Comparison of ENCODE assay signal across 8 mouse cellular contexts in the genomic region with DNA sequence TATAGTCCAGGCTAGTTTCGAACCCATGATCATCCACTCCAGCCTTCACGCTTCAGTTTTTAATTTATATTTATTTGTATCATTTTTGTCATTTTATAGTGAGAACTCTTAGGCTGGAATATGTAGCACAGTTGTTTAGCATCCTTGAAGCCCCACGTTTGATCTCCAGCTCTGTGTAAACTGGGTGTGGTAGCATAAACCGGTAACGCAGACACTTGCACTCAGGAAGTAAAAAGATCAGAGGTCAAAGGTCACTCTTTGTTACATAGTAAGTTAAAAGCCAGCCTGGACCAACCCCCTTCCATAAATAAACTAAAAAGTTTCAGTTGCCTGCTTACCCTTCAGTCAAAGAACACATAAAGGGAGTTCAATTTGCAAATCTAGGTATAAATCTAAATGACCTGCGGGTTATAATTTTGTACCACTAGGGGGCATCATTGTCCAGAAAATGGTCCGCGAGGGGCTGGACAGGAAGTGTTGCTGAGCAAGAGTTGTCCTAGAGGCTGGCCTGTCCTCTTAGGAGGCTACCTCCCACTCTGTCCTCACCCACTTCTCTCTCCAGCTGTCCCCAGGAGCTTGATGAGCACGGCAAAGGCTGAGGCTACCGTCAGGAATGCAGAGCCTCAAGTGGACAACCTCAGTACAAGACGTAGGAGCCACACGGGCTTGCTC. TPM values are rescaled to one million over a fixed set of nuclear protein-coding genes. Genes with fewer than 3 reads are reported as not detected.
A peak's percentile ranks its signal among the peaks of the same experiment; 100 is the strongest.
DNase-seq lines count a peak whose midpoint lies in the region; ATAC-seq and TF ChIP-seq lines count a peak whose summit lies in the region.

No protein-coding gene starts in this region.

- no peaks in the 10 kb centered on the region for H3K9me3 ChIP-seq in hindbrain, postnatal 0 days (ENCODE audit: low read length)
- H3K9me3 ChIP-seq in stomach, embryonic 14.5 days (ENCODE audit: control insufficient read depth, low read depth, low read length): no peaks in the 10 kb centered on the region

- H3K36me3 ChIP-seq in testis, adult 2 months (ENCODE audit: control insufficient read depth, insufficient read depth, low read length): no peaks in the 10 kb centered on the region
- no peaks in the 10 kb centered on the region for H3K36me3 ChIP-seq in hindbrain, postnatal 0 days (ENCODE audit: insufficient read depth, low read length)
- H3K36me3 ChIP-seq in stomach, embryonic 14.5 days (ENCODE audit: control insufficient read depth, insufficient read depth, low read length): peaks cover 15% of the 10 kb centered on the region

- no peak for DNase-seq in testis, postnatal 10 days (ENCODE audit: low spot score)
- DNase-seq in gastrocnemius, postnatal 14 days: peak; percentile 44
- DNase-seq in hindbrain, postnatal 0 days (ENCODE audit: low spot score): peak; percentile 78
- DNase-seq in left cerebral cortex, postnatal 14 days (ENCODE audit: low spot score in 2 of 2): peak; percentile 64 to 66

- peak overlapping the region; percentile 23 for H3K4me3 ChIP-seq in testis, adult 2 months (ENCODE audit: control insufficient read depth, low read depth, low read length)
- no peak overlapping the region for H3K4me3 ChIP-seq in hindbrain, postnatal 0 days (ENCODE audit: low read length)
- H3K4me3 ChIP-seq in stomach, embryonic 14.5 days (ENCODE audit: low read depth, low read length): no peak overlapping the region

- WGBS in hindbrain, postnatal 0 days: 51% methylated on average over 12 of the region's 12 CpGs
- WGBS in stomach, embryonic 14.5 days: 39% methylated on average over 12 of the region's 12 CpGs

- no peak overlapping the region for H3K9ac ChIP-seq in hindbrain, postnatal 0 days (replicated peaks; ENCODE audit: low read length)
- H3K9ac ChIP-seq in stomach, embryonic 14.5 days (replicated peaks; ENCODE audit: low read depth, low read length): no peak overlapping the region

- peak overlapping the region; percentile 1; the same call in 1 of the 2 replicates for H3K27ac ChIP-seq in testis, adult 2 months (ENCODE audit: control insufficient read depth, insufficient read depth, low read depth, low read length)
- H3K27ac ChIP-seq in hindbrain, postnatal 0 days: no peak overlapping the region
- H3K27ac ChIP-seq in stomach, embryonic 14.5 days (ENCODE audit: low read length): no peak overlapping the region

- no peak for TF ChIP-seq POLR2A in testis, adult 2 months (IDR thresholded peaks at IDR 0.05; ENCODE audit: control insufficient read depth, low read depth, low read length)

- TF ChIP-seq CTCF in testis, adult 2 months (IDR thresholded peaks at IDR 0.05; ENCODE audit: control insufficient read depth, insufficient read depth, insufficient replicate concordance, low read depth, low read length): peak; percentile 56
- peak; percentile 77 for TF ChIP-seq CTCF in hindbrain, postnatal 0 days (IDR thresholded peaks at IDR 0.05; ENCODE audit: low read depth)

- peak; percentile 75 for ATAC-seq in common myeloid progenitor, adult 5-6 weeks (replicated peaks; ENCODE audit: low read depth, poor library complexity, severe bottlenecking)
- peak; percentile 75 for ATAC-seq in hindbrain, postnatal 0 days
- peak; percentile 62 for ATAC-seq in megakaryocyte-erythroid progenitor cell, adult 5-6 weeks (replicated peaks; ENCODE audit: low FRiP score, low TSS enrichment, poor library complexity, severe bottlenecking)
- ATAC-seq in stomach, embryonic 14.5 days (ENCODE audit: insufficient number of reproducible peaks, insufficient read depth, low FRiP score, low read depth): peak; percentile 68

- no peaks in the 10 kb centered on the region for H3K27me3 ChIP-seq in testis, adult 2 months (ENCODE audit: control insufficient read depth, insufficient read depth, low read length)
- no peaks in the 10 kb centered on the region for H3K27me3 ChIP-seq in hindbrain, postnatal 0 days (ENCODE audit: insufficient read depth, low read length)
- no peaks in the 10 kb centered on the region for H3K27me3 ChIP-seq in stomach, embryonic 14.5 days (ENCODE audit: control insufficient read depth, insufficient read depth, low read length)

- H3K4me1 ChIP-seq in testis, adult 2 months (ENCODE audit: control insufficient read depth, insufficient read depth, low read length): no peaks in the 10 kb centered on the region; the same call in 1 of the 2 replicates
- no peaks in the 10 kb centered on the region for H3K4me1 ChIP-seq in hindbrain, postnatal 0 days (ENCODE audit: insufficient read depth, low read length)
- peaks cover 7% of the 10 kb centered on the region; the same call in 1 of the 2 replicates for H3K4me1 ChIP-seq in stomach, embryonic 14.5 days (ENCODE audit: control insufficient read depth, insufficient read depth, low read length)

- H3K4me2 ChIP-seq in hindbrain, postnatal 0 days (ENCODE audit: low read depth, low read length): no peak overlapping the region
- no peak overlapping the region for H3K4me2 ChIP-seq in stomach, embryonic 14.5 days (replicated peaks; ENCODE audit: low read depth, low read length)

- intact Hi-C loops in gastrocnemius, postnatal 14 days (cut with DNase I; ENCODE audit: low total_unique reads): loop anchor here (2.0 kb wide), 1 partner anchor 189 kb away; no protein-coding TSS in a partner anchor
- intact Hi-C loops in left cerebral cortex, postnatal 14 days (cut with DNase I): loop anchor here (2.0 to 10.0 kb wide), 2 partner anchors 195 to 519 kb away; no protein-coding TSS in a partner anchor

RNA-seq across cellular contexts. Expression of a gene that starts 19.1 kb away (rescaled TPM):
- 21.4 and 29.8 TPM in 2 replicates for polyA plus RNA-seq in testis, adult 2 months (2012; rRNA removed)
- total RNA-seq in common myeloid progenitor, adult 5-6 weeks (2017): 56.4 and 66.7 TPM in 2 replicates
- 10 to 100 TPM; 21.6 to 21.7 TPM for total RNA-seq in gastrocnemius, postnatal 14 days (2021)
- 28.5 and 29.8 TPM in 2 replicates for total RNA-seq in hindbrain, postnatal 0 days (2014; rRNA removed)
- polyA plus RNA-seq in hindbrain, postnatal 0 days (2015; fragmentation: Nextera tagmentation; extraction: Ambion mirVana): 36.3 and 36.4 TPM in 2 replicates
- 10 to 100 TPM; 64.0 to 67.5 TPM for total RNA-seq in left cerebral cortex, postnatal 14 days (2021)
- 22.6 and 29.3 TPM in 2 replicates for total RNA-seq in megakaryocyte-erythroid progenitor cell, adult 5-6 weeks (2014; fragmentation: Nextera tagmentation)
- total RNA-seq in megakaryocyte-erythroid progenitor cell, adult 5-6 weeks (2017): 51.4 and 64.7 TPM in 2 replicates
- polyA plus RNA-seq in stomach, embryonic 14.5 days (2014; fragmentation: Nextera tagmentation; extraction: Ambion mirVana): 38.9 and 39.3 TPM in 2 replicates

RNA-seq across cellular contexts. Expression of a gene that starts 37.6 kb away (rescaled TPM):
- polyA plus RNA-seq in testis, adult 2 months (2012; rRNA removed): 9.4 and 11.0 TPM in 2 replicates
- 13.3 and 17.4 TPM in 2 replicates for total RNA-seq in common myeloid progenitor, adult 5-6 weeks (2017)
- total RNA-seq in gastrocnemius, postnatal 14 days (2021): 10 to 100 TPM; 40.8 to 46.7 TPM
- 4.9 and 12.6 TPM in 2 replicates for total RNA-seq in hindbrain, postnatal 0 days (2014; rRNA removed)
- 10.0 and 11.6 TPM in 2 replicates for polyA plus RNA-seq in hindbrain, postnatal 0 days (2015; fragmentation: Nextera tagmentation; extraction: Ambion mirVana)
- 10 to 100 TPM; 41.6 to 43.8 TPM for total RNA-seq in left cerebral cortex, postnatal 14 days (2021)
- 20.0 and 24.3 TPM in 2 replicates for total RNA-seq in megakaryocyte-erythroid progenitor cell, adult 5-6 weeks (2014; fragmentation: Nextera tagmentation)
- 11.2 and 15.6 TPM in 2 replicates for total RNA-seq in megakaryocyte-erythroid progenitor cell, adult 5-6 weeks (2017)
- 17.0 and 21.9 TPM in 2 replicates for polyA plus RNA-seq in stomach, embryonic 14.5 days (2014; fragmentation: Nextera tagmentation; extraction: Ambion mirVana)

RNA-seq across cellular contexts. Expression of a gene that starts 37.7 kb away (rescaled TPM):
- polyA plus RNA-seq in testis, adult 2 months (2012; rRNA removed): 40.2 and 46.0 TPM in 2 replicates
- total RNA-seq in common myeloid progenitor, adult 5-6 weeks (2017): 4.5 and 9.3 TPM in 2 replicates
- total RNA-seq in gastrocnemius, postnatal 14 days (2021): 1 to 10 TPM; 4.7 to 8.6 TPM
- total RNA-seq in hindbrain, postnatal 0 days (2014; rRNA removed): 23.8 and 26.1 TPM in 2 replicates
- polyA plus RNA-seq in hindbrain, postnatal 0 days (2015; fragmentation: Nextera tagmentation; extraction: Ambion mirVana): 16.2 and 18.4 TPM in 2 replicates
- total RNA-seq in left cerebral cortex, postnatal 14 days (2021): 10 to 100 TPM; 15.9 to 17.3 TPM
- total RNA-seq in megakaryocyte-erythroid progenitor cell, adult 5-6 weeks (2014; fragmentation: Nextera tagmentation): 16.2 and 17.0 TPM in 2 replicates
- total RNA-seq in megakaryocyte-erythroid progenitor cell, adult 5-6 weeks (2017): 6.6 and 8.1 TPM in 2 replicates
- polyA plus RNA-seq in stomach, embryonic 14.5 days (2014; fragmentation: Nextera tagmentation; extraction: Ambion mirVana): 19.0 and 19.1 TPM in 2 replicates
